In the genomic region with DNA sequence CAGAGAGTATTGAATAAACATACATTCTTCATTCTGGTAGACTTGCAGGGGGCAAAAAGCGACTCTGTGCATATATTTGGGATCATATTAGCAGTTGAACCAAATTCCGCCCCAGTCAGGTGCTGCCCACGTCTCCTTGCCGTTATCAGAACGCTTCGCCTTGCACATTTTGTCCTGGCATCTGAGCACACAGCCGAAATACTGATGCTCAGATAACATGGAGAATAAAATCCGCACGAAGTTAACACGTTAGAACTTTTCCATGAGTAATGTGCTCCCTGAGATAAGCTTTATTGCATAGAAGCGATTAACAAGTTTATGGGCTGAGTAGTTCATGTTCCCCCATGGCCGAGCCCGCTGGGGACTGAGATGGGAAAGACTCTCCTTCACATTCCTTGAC, we compare ENCODE assay signal across 11 mouse cellular contexts.
"Had no signal": no experiment of that assay in that cellular context is flagged by ENCODE, and none has a peak within 500 bp of the region (broad histone marks: within the 10 kb centered on the region; RNA-seq: fewer than 3 reads in every experiment).

No protein-coding gene starts in this region.

- DNase-seq: kidney, adult 8-10 months; kidney, postnatal 25 days; lung, postnatal 14 days; thymus, postnatal 4 days had no signal

- ATAC-seq: inflammation-experienced regulatory T-cells, adult 6 months; midbrain, embryonic 13.5 days had no signal

- H3K27ac ChIP-seq: limb, embryonic 12.5 days; lung, embryonic 15.5 days; macrophage; midbrain, embryonic 13.5 days; neural tube, embryonic 12.5 days had no signal

- H3K9ac ChIP-seq: limb, embryonic 12.5 days; lung, embryonic 15.5 days; midbrain, embryonic 13.5 days; neural tube, embryonic 12.5 days had no signal

- H3K4me3 ChIP-seq: limb, embryonic 12.5 days; lung, embryonic 15.5 days; midbrain, embryonic 13.5 days; myocyte; neural tube, embryonic 12.5 days had no signal

- H3K4me2 ChIP-seq: limb, embryonic 12.5 days; lung, embryonic 15.5 days; midbrain, embryonic 13.5 days; neural tube, embryonic 12.5 days had no signal

- H3K36me3 ChIP-seq: limb, embryonic 12.5 days; lung, embryonic 15.5 days; midbrain, embryonic 13.5 days; neural tube, embryonic 12.5 days had no signal

- H3K27me3 ChIP-seq: limb, embryonic 12.5 days; lung, embryonic 15.5 days; midbrain, embryonic 13.5 days; neural tube, embryonic 12.5 days had no signal

- H3K4me1 ChIP-seq: limb, embryonic 12.5 days; lung, embryonic 15.5 days; midbrain, embryonic 13.5 days; neural tube, embryonic 12.5 days had no signal

- H3K9me3 ChIP-seq: lung, embryonic 15.5 days; midbrain, embryonic 13.5 days; neural tube, embryonic 12.5 days had no signal
